In genomic region chr13:44952393-44953086, GRCm38 (mm10) we compare ENCODE assay signal across 10 mouse cellular contexts. TPM values are rescaled to one million over a fixed set of nuclear protein-coding genes. Genes with fewer than 3 reads are reported as not detected.
DNase-seq lines count a peak whose midpoint lies in the region; ATAC-seq and TF ChIP-seq lines count a peak whose summit lies in the region.
"Had no signal": no experiment of that assay in that cellular context is flagged by ENCODE, and none has a peak within 500 bp of the region (broad histone marks: within the 10 kb centered on the region; RNA-seq: fewer than 3 reads in every experiment).

No protein-coding gene starts in this region.

- H3K9me3 ChIP-seq in forebrain, postnatal 0 days (ENCODE audit: low read length): no peaks in the 10 kb centered on the region
- peaks cover 5% of the 10 kb centered on the region; the same call in 1 of the 2 replicates for H3K9me3 ChIP-seq in forebrain, embryonic 10.5 days
- no peaks in the 10 kb centered on the region for H3K9me3 ChIP-seq in heart, embryonic 10.5 days
- H3K9me3 ChIP-seq: embryonic facial prominence, embryonic 15.5 days; G1E had no signal

- DNase-seq in forebrain, postnatal 0 days: no peak
- DNase-seq in forebrain, embryonic 10.5 days (ENCODE audit: extremely low spot score, low spot score): no peak
- peak; percentile 61 for DNase-seq in ES-CJ7 (ENCODE audit: low read depth, low spot score)
- no peak for DNase-seq in heart, embryonic 10.5 days (ENCODE audit: low spot score)
- peak; percentile 35 for DNase-seq in lung, postnatal 14 days
- no peak for DNase-seq in adrenal gland, postnatal 4 days (ENCODE audit: low spot score in 2 of 2)
- no peak for DNase-seq in spleen, adult 18-20 months
- DNase-seq in urinary bladder, postnatal 10 days (ENCODE audit: low spot score): no peak

- no peaks in the 10 kb centered on the region for H3K27me3 ChIP-seq in forebrain, postnatal 0 days (ENCODE audit: insufficient read depth, low read length)
- H3K27me3 ChIP-seq in forebrain, embryonic 10.5 days (ENCODE audit: poor library complexity, severe bottlenecking): no peaks in the 10 kb centered on the region
- H3K27me3 ChIP-seq in heart, embryonic 10.5 days (ENCODE audit: insufficient read depth, poor library complexity, severe bottlenecking): no peaks in the 10 kb centered on the region
- H3K27me3 ChIP-seq: embryonic facial prominence, embryonic 15.5 days had no signal

- no peaks in the 10 kb centered on the region for H3K36me3 ChIP-seq in forebrain, postnatal 0 days (ENCODE audit: insufficient read depth)
- H3K36me3 ChIP-seq in forebrain, embryonic 10.5 days (replicated peaks): peaks cover 21% of the 10 kb centered on the region
- H3K36me3 ChIP-seq in heart, embryonic 10.5 days: peaks cover 12% of the 10 kb centered on the region

- TF ChIP-seq CTCF in forebrain, postnatal 0 days (IDR thresholded peaks at IDR 0.05; ENCODE audit: low read depth): 0 out of 2 replicates have a peak, but pooled peaks have one; percentile 34

- no peak overlapping the region for H3K9ac ChIP-seq in forebrain, postnatal 0 days
- H3K9ac ChIP-seq: embryonic facial prominence, embryonic 15.5 days had no signal

- H3K4me3 ChIP-seq in forebrain, postnatal 0 days (ENCODE audit: low read depth, low read length): no peak overlapping the region
- H3K4me3 ChIP-seq in forebrain, embryonic 10.5 days: no peak overlapping the region
- no peak overlapping the region for H3K4me3 ChIP-seq in heart, embryonic 10.5 days
- H3K4me3 ChIP-seq: embryonic facial prominence, embryonic 15.5 days had no signal

- no peak overlapping the region for H3K4me2 ChIP-seq in forebrain, postnatal 0 days (ENCODE audit: low read depth)
- H3K4me2 ChIP-seq: embryonic facial prominence, embryonic 15.5 days had no signal

- WGBS in forebrain, postnatal 0 days: 73% methylated on average over 10 of the region's 10 CpGs
- WGBS in forebrain, embryonic 10.5 days: 84% methylated on average over 10 of the region's 10 CpGs
- 56% methylated on average over 10 of the region's 10 CpGs for WGBS in heart, embryonic 10.5 days

- H3K27ac ChIP-seq in forebrain, postnatal 0 days (ENCODE audit: low read depth, low read length): no peak overlapping the region
- no peak overlapping the region for H3K27ac ChIP-seq in forebrain, embryonic 10.5 days
- peak overlapping the region; percentile 49 for H3K27ac ChIP-seq in heart, embryonic 10.5 days
- H3K27ac ChIP-seq: embryonic facial prominence, embryonic 15.5 days had no signal

- no peak for ATAC-seq in forebrain, postnatal 0 days

- peaks cover 3% of the 10 kb centered on the region for H3K4me1 ChIP-seq in forebrain, postnatal 0 days (ENCODE audit: insufficient read depth)
- peaks cover 18% of the 10 kb centered on the region for H3K4me1 ChIP-seq in forebrain, embryonic 10.5 days
- peaks cover 22% of the 10 kb centered on the region for H3K4me1 ChIP-seq in heart, embryonic 10.5 days

RNA-seq across cellular contexts. Expression of gene Dtnbp1, which starts 49.4 kb away (rescaled TPM):
- total RNA-seq in forebrain, postnatal 0 days (2014; rRNA removed): 80.9 and 84.9 TPM in 2 replicates
- polyA plus RNA-seq in forebrain, postnatal 0 days (2015; fragmentation: Nextera tagmentation; extraction: Ambion mirVana): 121 and 130 TPM in 2 replicates
- polyA plus RNA-seq in forebrain, embryonic 10.5 days (2016; fragmentation: Nextera tagmentation; extraction: Ambion mirVana): 81.8 and 89.4 TPM in 2 replicates
- 75.0 and 80.9 TPM in 2 replicates for polyA plus RNA-seq in heart, embryonic 10.5 days (2016; fragmentation: Nextera tagmentation; extraction: Ambion mirVana)
- 10 to 100 TPM; 50.3 to 53.3 TPM for total RNA-seq in adrenal gland, postnatal 4 days (2021)

Comparison
In these comparisons a context has a peak if more than half of its experiments do, and no peak if none do; other contexts are left out.
1. DNase-seq: peak in ES-CJ7 (single experiment) and lung, postnatal 14 days (single experiment); none in forebrain, postnatal 0 days (single experiment), forebrain, embryonic 10.5 days (single experiment), heart, embryonic 10.5 days (single experiment), adrenal gland, postnatal 4 days (0 of 2), spleen, adult 18-20 months (0 of 2) and urinary bladder, postnatal 10 days (single experiment).